Mouse (Mus musculus) ovary, postnatal 10 days (tissue): ENCODE data around the gene Uvrag.

Experiments used
- DNase-seq: peaks from one replicate; pipeline ENCODE4 v3.0.0; 2022; ENCODE audit warnings: low spot score

Gene Uvrag

DNA sequence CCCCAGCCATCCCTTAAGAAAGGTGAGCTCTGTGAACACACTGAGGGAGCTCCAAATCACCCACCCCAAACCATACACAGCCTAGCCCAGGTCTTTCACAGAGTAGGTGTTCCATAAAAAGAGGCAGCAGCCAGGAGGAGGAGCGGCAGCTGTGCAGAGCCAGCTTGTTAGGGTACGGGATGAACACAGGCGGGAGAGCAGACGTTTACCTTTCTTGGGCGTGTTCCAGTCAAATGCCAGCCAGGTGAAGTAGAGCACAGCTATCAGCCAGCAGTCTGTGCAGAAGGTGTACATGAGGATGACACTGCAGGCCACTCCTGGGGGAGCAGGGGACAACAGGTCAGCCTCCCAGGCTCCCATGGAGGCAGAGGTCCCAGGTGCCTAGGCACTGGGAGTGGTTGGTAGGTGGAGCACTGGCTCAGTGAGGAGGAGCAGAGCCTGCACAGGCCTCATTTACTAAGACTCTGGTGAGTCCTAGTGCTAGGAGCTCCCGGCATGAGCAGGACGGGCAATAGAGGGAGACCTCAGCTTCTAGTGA is 24.0 kb upstream of the Uvrag start:
- DNase-seq: no peak

DNA sequence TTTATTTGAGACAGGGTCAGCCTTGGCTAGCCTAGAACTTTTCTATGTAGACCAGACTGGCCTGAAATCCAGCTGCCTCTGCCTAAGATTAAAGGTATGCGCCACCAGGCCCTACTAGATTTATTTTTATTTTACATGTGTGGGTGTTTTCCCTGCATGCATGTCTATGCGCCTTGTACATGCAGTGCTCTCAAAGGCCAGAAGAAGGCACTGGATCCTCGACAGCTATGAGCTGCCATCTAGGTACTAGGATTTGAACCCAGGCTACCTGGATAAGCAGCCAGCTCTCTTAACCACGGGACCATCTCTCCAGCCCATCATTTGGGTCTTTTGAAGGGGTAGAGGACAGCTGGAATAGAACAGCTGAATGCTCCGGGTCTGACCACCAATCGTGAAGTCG is 21.5 kb upstream of the Uvrag start:
- no peak for DNase-seq

DNA sequence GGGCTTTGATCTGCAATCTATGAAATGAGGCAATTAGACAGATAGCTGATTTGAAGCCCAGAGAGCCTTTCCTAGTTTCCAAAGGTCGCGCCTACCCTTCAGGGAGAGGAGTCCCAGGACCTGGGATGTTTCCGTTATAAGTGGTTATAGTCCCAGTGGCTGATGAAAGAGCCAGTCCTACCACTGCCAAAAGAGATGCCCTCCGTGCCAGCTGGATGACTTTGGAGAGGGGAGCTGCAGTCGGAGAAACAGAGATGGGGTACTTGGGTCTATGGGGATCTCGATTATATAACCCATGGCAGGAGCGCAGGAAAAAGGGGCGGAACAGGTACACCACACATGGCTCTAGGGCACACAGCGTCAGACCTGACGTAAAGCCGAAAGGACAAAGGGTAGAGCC is 21.0 kb upstream of the Uvrag start:
- DNase-seq: no peak

DNA sequence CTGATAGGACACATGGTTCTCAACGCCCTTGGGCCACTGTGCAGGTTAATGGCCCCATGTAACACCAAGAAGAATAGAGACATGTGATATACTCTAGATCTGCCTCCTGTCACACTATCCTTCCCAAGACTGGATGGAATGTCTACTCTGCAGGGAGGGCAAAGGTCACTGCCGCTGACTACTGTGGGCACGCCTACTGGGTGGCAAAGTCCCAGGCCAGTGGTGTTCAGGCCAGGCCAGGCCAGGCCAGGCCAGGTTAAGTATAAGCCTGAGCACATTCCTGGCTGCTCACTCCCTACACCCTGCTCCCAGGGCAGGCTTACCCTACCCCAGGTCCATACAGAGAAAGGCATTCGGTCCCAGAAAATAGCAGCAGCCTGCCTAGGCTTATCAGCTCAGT is 20.6 kb upstream of the Uvrag start:
- DNase-seq: no peak

DNA sequence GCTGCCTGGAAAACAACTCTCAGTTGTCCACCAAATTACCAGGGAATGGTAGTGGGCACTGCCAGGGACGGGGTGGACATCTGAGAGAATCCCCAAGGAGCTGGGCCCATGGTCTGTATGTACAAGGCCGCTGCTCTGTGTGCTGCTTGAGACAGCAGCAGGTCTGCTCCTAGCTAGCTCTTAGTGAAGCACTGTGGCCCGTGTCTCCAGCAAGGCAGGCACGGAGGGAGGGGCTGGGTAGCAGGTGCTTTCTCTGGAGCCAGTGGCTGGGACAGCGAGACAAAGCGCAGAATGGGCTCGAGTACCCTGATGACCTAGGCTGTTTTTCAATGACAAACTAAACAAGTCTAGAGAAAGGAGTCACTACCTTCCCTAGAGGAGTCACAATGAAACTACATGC is 20.1 kb upstream of the Uvrag start:
- DNase-seq: no peak

DNA sequence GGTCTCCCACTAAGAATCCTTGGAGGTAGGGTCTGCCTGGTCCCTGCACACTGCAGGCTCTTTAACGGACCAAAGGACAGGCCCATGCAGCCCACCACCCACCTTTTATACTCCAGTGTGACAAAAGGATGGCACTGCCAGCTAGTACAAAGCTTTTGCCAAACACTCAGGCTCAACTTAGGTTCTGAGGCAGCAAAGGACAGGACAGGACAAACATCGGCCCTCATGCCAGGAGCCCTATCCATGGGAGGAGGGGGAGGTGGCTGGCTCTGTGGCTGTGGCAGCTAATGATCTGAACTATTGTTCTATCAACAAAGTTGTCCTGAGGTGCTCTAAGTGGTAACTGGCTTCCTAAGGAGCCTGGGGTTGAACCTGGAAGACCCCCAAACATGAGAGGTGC is 18.5 kb upstream of the Uvrag start:
- no peak for DNase-seq

DNA sequence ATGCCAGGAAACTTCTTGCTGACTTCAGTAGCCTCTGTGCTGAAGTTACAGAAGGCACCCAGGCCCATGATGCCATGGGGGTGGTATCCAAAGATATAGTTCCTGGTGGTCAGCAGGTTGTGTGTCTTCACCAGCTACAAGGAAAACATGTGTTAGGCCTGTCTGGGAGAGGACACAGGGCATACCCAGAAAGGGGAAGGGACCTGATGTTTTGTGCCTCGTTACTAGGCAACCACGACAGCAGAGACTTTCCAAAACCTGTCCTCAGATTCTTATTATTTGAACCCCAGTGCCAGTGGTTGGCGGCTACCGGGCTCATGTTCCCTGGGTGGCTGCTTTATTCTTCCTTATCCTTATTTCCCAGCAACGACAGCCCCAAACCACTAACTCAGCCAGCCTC is 18.0 kb upstream of the Uvrag start:
- DNase-seq: no peak

DNA sequence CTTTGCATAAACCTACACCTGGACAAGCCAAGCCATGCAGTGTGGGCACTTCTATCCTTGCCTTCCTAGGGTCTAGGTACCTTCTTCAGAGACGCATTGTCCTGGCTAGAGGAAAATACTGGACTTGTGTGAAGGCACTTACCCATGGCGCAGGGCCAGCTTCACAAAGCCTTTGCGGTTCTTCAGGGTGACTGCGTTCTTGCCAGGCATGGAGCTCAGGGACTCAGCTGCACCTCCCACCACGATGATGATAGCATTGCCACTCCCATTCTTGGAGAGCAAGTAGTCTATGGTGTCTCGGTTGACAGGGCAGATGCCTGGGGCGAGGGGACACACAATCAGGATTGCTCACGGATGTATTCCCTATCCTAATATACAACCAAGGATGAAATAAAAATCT is 17.1 kb upstream of the Uvrag start:
- DNase-seq: no peak

DNA sequence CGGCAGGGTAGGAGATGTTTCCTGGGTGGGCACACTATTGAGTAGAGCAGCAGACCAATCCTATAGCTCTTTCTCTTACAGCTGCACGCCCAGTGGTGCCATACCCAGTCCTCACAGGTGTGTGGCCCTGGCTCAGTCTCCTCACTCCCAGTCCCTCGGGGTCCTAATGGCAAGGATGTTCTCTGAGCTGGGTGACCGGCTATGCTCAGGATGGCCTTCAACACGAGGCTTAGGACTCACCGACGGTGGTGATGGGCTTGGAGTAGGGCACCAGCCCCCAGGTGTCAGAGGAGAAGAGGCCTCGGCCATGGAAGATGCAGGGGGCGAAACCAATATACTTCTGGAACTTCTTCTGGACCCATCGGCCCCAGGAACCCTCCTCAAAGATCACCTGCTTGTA is 15.8 kb upstream of the Uvrag start:
- DNase-seq: no peak

DNA sequence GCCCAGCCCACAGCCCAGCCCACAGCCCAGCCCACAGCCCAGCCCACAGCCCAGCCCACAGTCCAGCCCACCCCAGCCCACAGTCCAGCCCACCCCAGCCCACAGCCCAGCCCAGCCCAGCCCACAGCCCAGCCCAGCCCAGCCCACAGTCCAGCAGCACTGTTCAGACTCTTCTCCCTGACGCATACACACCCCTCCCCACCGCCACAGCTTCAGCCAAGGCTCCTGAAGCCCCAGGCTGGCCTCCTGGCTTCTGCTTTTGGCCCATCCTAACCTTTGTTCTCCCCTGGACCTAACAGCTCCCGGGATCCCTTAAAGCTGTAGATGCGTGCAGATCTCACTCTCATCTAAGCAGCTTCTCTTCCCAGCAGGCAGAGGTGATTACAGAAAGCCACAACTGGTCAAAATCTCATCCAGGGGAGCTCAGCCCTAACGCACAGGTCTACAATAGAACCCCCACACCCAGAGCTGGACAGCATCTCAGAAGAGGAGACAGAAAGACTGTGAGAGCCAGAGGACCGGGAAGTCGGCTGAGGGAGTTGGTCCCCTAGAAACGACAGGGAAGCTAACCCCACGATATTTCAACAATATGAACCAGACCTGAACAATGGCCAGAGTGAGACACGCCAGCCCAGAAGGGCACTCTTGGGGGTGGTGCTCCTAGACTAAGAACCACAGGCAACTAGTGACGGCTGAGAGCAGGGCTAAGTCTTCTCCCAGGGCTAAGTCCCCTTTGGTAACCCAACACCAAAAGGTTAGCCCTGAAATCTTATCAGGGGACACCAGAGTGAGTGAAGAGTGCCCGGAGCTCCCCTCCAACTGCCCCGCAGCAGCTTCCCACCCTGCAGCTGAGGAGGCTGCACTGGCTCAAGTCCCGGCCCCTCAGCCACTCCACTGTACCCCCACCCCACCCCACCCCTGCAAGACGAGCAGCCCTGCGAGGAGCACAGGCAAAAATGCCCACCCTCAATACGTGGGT is 14.7 kb upstream of the Uvrag start:
- DNase-seq: no peak

DNA sequence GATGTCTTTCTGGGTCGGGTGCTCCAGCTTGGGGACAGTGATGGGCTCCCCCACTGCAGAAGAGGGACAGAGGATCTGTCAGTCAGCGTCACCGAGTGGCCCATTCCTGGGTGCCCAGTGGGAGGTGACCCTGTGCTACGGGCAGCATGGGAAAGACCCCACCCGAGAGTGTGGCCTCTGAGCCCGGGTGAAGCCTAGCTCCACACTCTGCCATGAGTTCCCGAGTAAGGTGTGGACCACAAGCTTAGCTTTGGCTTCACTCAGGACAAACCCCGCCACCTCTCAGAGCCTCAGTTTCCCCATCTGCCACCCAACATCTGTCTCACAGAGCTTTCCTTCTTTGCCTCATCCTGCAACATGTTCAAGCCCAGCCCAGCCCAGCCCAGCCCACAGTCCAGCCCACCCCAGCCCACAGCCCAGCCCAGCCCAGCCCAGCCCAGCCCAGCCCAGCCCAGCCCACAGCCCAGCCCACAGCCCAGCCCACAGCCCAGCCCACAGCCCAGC is 13.8 kb upstream of the Uvrag start:
- no peak for DNase-seq

DNA sequence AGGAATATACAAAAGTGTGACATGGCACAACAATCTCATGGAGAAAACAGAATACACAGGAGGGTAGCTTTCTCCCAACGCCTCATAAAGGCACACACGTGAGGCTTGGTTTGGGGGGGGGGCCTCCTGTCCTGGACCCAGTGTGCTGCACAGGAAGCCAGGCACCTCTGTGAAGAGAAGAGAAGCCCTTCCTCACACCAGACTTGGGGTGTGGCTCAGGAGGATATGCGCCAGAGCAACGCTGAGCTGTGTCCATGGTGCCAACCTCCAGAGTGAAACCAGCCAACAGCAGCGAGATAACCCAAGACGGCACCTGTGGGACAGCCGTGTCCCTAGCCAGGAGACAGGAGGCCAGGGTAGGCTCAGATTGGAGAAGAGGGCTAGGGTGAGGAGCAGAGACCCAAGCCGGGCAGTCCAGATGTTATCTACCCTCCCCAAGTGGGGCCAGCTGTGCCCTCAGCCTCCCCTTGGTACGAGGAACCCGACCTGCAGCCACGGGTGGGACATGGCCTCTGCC is 12.8 kb upstream of the Uvrag start:
- DNase-seq: no peak

DNA sequence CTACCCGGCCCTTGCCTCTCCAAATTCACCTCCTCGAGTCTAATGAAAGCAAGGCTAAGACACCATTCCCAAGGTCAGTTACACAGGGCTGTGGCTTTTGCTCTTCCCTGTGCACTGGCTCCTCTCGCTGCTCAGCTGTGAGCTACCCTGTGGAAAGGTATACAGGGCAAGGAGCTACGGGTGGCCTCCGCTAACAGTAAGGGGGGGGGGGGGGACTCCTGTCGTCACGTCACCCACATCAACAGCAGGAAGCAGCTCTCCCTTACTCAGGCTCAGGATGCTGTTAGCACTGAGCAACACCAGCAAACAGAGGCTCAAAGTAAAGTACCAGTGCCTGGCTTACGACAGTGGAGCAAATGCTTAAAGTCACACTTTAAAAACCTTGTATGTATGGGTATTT is 11.8 kb upstream of the Uvrag start:
- no peak for DNase-seq

DNA sequence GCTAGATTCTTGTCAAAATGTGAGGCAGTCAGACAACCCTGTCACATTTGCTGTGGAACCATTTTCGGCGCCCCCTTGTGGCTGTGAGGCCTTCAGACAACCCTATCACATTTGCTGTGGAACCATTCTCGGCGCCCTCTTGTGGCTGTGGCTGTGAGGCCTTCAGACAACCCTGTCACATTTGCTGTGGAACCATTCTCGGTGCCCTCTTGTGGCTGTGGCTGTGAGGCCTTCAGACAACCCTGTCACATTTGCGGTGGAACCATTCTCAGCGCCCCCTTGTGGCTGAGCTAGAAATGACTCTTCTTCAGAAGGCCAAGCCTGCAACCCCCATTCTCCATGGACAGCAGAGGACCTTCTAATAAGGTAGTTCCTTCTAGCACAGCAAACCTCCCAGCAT is 10.4 kb upstream of the Uvrag start:
- peak; percentile 83 for DNase-seq

DNA sequence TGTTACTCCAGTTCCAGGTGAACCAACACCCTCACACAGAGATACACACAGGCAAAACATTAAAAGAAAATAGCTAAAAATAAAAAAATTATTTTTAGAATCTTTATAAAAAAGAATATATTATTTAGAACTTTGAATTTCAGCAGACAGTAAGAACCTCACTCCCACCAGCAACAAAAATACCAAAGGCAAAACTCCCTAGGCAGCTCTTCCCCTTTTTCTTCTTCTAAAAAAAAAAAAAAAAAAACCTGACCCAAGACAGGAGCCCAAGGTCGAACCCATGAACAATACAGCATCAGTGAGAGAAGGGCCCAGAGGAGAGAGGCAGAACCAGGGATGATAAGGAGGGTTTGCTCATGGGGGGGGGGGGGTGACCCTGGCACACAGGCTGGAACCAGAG is 8.1 kb upstream of the Uvrag start:
- no peak for DNase-seq

DNA sequence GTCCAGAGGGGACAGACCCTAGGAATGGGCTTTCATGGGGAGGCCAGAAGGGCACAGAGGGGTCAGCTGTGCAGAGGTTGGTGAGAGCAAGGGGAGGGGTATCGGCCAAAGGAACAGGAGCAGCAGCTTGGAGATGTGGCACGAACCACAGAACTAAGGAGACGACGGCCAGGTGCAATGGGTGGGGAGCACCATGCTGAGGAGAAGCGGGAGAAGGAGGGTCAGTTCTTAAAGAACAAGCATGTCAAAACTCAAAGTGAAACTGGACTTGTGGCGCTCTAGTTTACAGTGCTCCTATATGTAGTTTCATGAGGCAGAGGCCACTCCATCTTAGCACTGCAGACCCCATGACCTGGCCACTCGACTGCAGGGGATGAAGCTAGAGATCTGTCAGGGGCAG is 6.6 kb upstream of the Uvrag start:
- DNase-seq: no peak

DNA sequence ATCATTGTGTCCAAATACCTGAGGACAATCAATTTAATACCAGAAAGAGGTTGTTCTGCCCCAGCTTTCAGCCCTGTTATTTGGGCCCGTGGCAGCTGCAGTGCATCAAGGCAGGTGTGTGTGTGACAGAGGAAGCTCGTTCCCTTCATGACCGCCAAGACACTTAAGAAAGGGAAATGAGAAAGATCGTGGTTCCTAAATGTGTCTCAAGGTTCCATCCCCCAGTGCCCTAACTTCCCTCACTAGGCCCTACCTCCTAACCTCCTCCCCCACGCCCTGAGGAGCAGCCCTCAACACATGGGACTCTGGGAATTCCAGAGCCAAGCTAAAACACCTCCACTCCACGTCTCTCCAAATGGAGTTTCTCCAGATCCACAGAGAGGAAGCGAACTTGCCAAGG is 6.0 kb upstream of the Uvrag start:
- DNase-seq: no peak

DNA sequence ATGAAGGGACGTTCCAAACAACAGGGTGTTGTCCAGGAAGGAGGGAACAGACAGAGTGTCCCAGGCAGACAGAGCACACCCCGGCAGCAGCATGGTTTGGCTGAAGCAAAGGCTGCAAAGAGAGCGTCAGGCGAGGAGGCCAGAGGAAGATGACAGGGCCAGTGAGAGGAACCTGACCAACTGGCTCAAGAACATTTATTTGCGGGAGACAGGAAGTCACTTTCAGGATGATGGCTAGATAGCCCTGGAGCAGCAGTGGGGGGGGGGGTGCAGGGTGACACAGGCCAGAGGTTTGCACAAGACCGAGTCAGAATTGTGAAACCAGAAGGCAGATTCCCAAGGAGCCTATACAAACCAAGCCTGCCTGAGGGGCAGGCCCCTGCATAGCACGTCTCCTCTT is 5.1 kb upstream of the Uvrag start:
- no peak for DNase-seq

DNA sequence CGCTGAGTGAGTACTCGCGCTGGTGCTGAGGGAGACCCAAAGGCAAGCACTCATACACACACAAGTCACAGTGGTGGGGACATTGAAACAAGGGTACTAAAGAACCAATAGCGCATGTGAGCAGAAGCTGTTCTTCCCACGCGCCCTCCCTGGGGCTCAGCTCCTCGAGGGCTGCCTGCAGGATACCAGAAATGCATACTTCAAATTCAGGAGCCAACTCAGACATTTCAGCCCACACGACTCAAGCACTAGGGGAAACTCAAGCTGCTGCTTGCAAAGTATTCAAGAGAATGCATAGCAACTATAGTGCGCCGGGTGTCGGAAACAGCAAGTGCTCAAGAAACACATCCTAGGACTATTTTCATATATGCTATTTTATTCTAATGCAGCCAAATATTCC is 3.7 kb upstream of the Uvrag start:
- DNase-seq: no peak

DNA sequence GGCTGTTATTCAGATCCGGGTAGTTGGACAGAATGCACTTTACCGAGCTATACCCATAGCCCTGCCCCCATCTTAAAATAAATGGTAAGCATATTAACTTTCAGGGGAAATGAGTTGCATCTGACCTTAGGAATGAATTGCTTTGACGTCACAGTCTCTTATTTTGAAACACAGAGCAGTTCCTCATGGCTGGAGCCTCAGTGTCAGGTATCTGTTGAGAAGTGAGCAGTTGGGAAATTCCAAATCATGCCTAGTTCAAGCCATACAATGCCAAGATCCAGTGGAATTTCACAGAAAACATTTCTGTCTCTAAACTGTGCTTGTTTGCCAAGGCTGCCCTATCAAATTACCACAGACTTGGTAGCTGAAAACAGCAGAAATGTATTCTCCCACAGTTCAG is 2.3 kb upstream of the Uvrag start:
- DNase-seq: no peak

DNA sequence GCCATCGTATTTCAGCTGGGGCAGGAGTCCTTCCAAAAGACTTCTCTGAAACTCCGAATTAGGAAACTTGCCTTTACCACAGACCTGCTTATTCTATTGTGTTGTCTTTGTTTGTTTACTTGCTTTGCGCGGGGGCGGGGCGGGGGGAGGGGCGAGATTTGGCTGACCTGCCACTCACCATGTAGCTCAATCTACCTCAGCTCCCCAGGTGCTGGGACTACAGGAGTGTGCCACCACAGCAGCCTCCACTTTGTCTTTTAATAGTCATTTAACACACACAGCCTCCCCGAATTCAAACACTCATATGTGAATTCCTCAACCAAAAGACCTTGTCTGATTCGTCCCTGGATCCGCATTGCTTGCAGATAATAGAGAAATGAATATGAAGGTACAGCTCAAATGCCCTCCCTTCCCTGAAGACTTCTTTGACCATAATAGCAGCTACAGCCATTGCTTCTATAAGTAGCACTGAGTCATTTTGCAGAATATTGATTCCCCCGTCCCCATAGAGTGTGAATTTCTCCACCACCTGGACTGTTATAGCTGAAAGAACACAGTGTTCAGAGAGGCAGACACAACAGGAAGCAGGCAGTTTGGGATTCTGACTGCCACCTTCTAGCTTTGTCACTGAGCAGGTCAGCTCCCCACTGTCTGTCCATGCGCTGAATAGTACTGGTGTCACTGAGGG is 1.1 kb upstream of the Uvrag start:
- no peak for DNase-seq

DNA sequence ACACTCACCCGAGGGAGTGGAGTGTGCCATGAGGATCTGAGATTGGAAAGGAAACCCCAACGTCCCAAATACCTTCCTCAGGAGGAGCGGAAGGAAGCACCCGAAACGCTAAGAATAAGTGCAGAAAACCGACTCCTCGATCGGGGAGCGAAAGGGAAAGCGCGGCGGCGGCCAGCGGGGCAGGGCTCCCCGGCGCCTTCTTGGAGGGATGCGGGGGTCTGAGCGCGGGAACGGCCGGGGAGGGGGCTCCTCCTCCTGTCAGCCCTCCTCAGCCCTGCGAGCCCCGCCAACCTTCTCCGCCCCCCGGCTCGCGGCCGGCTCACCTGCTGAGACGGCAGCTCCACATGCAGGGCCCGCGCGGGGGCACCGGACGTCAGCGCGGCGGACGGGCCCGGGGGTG is 430 bp downstream of the Uvrag start:
- no peak for DNase-seq
